In the genomic region with DNA sequence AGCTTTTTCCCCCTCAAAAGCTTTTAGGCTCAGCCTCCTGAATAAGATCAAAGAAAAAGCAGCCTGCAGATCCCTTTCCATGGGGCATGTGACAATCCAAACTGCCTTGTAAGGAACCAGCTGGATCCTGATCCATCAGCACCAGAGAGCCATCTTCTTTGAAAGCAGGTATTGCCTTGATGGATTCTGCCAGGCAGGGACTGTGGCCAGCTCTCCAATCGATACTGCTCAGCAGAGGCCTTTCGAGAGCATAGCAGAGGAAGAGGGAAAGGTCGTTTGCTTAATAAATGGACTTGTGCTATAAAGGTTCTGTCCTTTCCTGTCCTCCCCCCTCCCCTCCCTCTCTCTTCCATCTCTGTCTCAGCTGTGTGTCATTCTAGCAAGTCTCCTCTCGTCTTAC, we compare ENCODE assay signal across 20 mouse cellular contexts. TPM values are rescaled to one million over a fixed set of nuclear protein-coding genes. Genes with fewer than 3 reads are reported as not detected.
A peak's percentile ranks its signal among the peaks of the same experiment; 100 is the strongest.
DNase-seq lines count a peak whose midpoint lies in the region; ATAC-seq lines count a peak whose summit lies in the region.
"Had no signal": no experiment of that assay in that cellular context is flagged by ENCODE, and none has a peak within 500 bp of the region (broad histone marks: within the 10 kb centered on the region; RNA-seq: fewer than 3 reads in every experiment).

No protein-coding gene starts in this region.

- H3K4me2 ChIP-seq in hindbrain, embryonic 16.5 days (ENCODE audit: low read length) = no peak overlapping the region
- no peak overlapping the region for H3K4me2 ChIP-seq in hindbrain, embryonic 12.5 days (replicated peaks)
- H3K4me2 ChIP-seq in neural tube, embryonic 13.5 days = no peak overlapping the region
- H3K4me2 ChIP-seq: forebrain, embryonic 13.5 days; hindbrain, embryonic 13.5 days; intestine, embryonic 15.5 days had no signal

- H3K36me3 ChIP-seq in hindbrain, embryonic 16.5 days (ENCODE audit: control insufficient read depth, insufficient read depth, low read length) = no peaks in the 10 kb centered on the region
- no peaks in the 10 kb centered on the region for H3K36me3 ChIP-seq in hindbrain, embryonic 12.5 days
- H3K36me3 ChIP-seq in neural tube, embryonic 13.5 days = no peaks in the 10 kb centered on the region
- H3K36me3 ChIP-seq: embryonic facial prominence, embryonic 10.5 days; heart, embryonic 10.5 days; hindbrain, embryonic 13.5 days; intestine, embryonic 15.5 days had no signal

- 0 out of 2 replicates have a peak overlapping the region, but pooled peaks have one; percentile 12 for H3K27ac ChIP-seq in hindbrain, embryonic 16.5 days (ENCODE audit: low read depth, low read length)
- no peak overlapping the region for H3K27ac ChIP-seq in hindbrain, embryonic 12.5 days
- H3K27ac ChIP-seq in neural tube, embryonic 13.5 days (replicated peaks) = peak overlapping the region; percentile 67; the same call in 1 of the 2 replicates
- H3K27ac ChIP-seq: forebrain, embryonic 13.5 days; heart, embryonic 10.5 days; hindbrain, embryonic 13.5 days; intestine, embryonic 15.5 days had no signal

- H3K9ac ChIP-seq in hindbrain, embryonic 16.5 days (ENCODE audit: low read depth, low read length) = no peak overlapping the region
- H3K9ac ChIP-seq in hindbrain, embryonic 12.5 days = no peak overlapping the region
- no peak overlapping the region for H3K9ac ChIP-seq in neural tube, embryonic 13.5 days
- H3K9ac ChIP-seq: forebrain, embryonic 13.5 days; hindbrain, embryonic 13.5 days; intestine, embryonic 15.5 days had no signal

- peak; percentile 16 for DNase-seq in cerebellum, adult 9-10 months
- DNase-seq in cerebellum, postnatal 14 days = no peak
- no peak for DNase-seq in neural tube, embryonic 10.5 days (ENCODE audit: extremely low spot score, low spot score)
- no peak for DNase-seq in spleen, postnatal 36 days (ENCODE audit: low spot score in 2 of 2)
- DNase-seq: adrenal gland, postnatal 36 days; cerebellum, adult 18-20 months; cerebellum, postnatal 36 days; gastrocnemius, postnatal 36 days; heart, adult 18-20 months; heart, postnatal 10 days; heart, postnatal 4 days had no signal

- H3K27me3 ChIP-seq in hindbrain, embryonic 16.5 days (replicated peaks; ENCODE audit: control insufficient read depth, insufficient read depth, low read length) = no peaks in the 10 kb centered on the region
- H3K27me3 ChIP-seq in hindbrain, embryonic 12.5 days = no peaks in the 10 kb centered on the region
- H3K27me3 ChIP-seq in neural tube, embryonic 13.5 days = no peaks in the 10 kb centered on the region
- H3K27me3 ChIP-seq: forebrain, embryonic 13.5 days; hindbrain, embryonic 13.5 days; intestine, embryonic 15.5 days had no signal

- 44% methylated on average over 4 of the region's 4 CpGs for WGBS in hindbrain, embryonic 16.5 days
- 50% methylated on average over 4 of the region's 4 CpGs for WGBS in hindbrain, embryonic 12.5 days
- WGBS in neural tube, embryonic 13.5 days = 26% methylated on average over 4 of the region's 4 CpGs

- H3K4me1 ChIP-seq in hindbrain, embryonic 16.5 days (ENCODE audit: control insufficient read depth, insufficient read depth, low read depth, low read length) = peaks cover 7% of the 10 kb centered on the region
- H3K4me1 ChIP-seq in hindbrain, embryonic 12.5 days = peaks cover 16% of the 10 kb centered on the region
- peaks cover 17% of the 10 kb centered on the region for H3K4me1 ChIP-seq in neural tube, embryonic 13.5 days (replicated peaks)
- H3K4me1 ChIP-seq: forebrain, embryonic 13.5 days; intestine, embryonic 15.5 days had no signal

- no peak overlapping the region for H3K4me3 ChIP-seq in hindbrain, embryonic 16.5 days (ENCODE audit: low read length)
- no peak overlapping the region for H3K4me3 ChIP-seq in hindbrain, embryonic 12.5 days
- H3K4me3 ChIP-seq in neural tube, embryonic 13.5 days = no peak overlapping the region
- H3K4me3 ChIP-seq: embryonic facial prominence, embryonic 10.5 days; forebrain, embryonic 13.5 days; heart, embryonic 10.5 days; hindbrain, embryonic 13.5 days; intestine, embryonic 15.5 days had no signal

- ATAC-seq in hindbrain, embryonic 16.5 days = no peak
- no peak for ATAC-seq in hindbrain, embryonic 12.5 days (ENCODE audit: low FRiP score)
- ATAC-seq in neural tube, embryonic 13.5 days (ENCODE audit: low read depth) = no peak
- ATAC-seq: activated CD4-positive, CD25-positive, alpha-beta regulatory T cell, adult 4 months; forebrain, embryonic 13.5 days; intestine, embryonic 15.5 days had no signal

- no peaks in the 10 kb centered on the region for H3K9me3 ChIP-seq in hindbrain, embryonic 16.5 days (ENCODE audit: control insufficient read depth, low read length)
- no peaks in the 10 kb centered on the region for H3K9me3 ChIP-seq in hindbrain, embryonic 12.5 days (replicated peaks)
- no peaks in the 10 kb centered on the region for H3K9me3 ChIP-seq in neural tube, embryonic 13.5 days
- H3K9me3 ChIP-seq: embryonic facial prominence, embryonic 10.5 days; forebrain, embryonic 13.5 days; heart, embryonic 10.5 days; hindbrain, embryonic 13.5 days; intestine, embryonic 15.5 days had no signal

RNA-seq across cellular contexts. Expression of gene Glce, which starts 33.4 kb away (rescaled TPM):
- 26.4 and 27.2 TPM in 2 replicates for polyA plus RNA-seq in hindbrain, embryonic 16.5 days (2015; fragmentation: Nextera tagmentation; extraction: Ambion mirVana)
- 26.9 and 27.2 TPM in 2 replicates for polyA plus RNA-seq in hindbrain, embryonic 12.5 days (2016; fragmentation: Nextera tagmentation; extraction: Ambion mirVana)
- 17.3 and 20.7 TPM in 2 replicates for polyA plus RNA-seq in neural tube, embryonic 13.5 days (2015; fragmentation: Nextera tagmentation; extraction: Ambion mirVana)
